Mouse (Mus musculus) small intestine, adult 2 months (tissue): ENCODE measurements at regions not wholly inside any gene's neighbourhood (a gene's known extent, or its start where the extent isn't known, plus 50 kb on each side); places are given as distances from the start of the nearest gene placed in this dataset.

ENCODE experiments used
- CTCF ChIP-seq: fragments of 200-500 bp; IDR thresholded peaks from 2 replicates; pipeline ENCODE4 v1.5.1; 2012; ENCODE audit warnings: low read depth, mild to moderate bottlenecking, control low read depth, inconsistent platforms, low read length, moderate library complexity, mixed read lengths; ENCODE audit not compliant: insufficient replicate concordance, insufficient read length; ENCODE audit errors: extremely low read depth
- POLR2A ChIP-seq: fragments of 200-500 bp; IDR thresholded peaks from 2 replicates; pipeline ENCODE4 v1.6.1; 2012; ENCODE audit warnings: low read depth, mild to moderate bottlenecking, control low read depth, inconsistent platforms, low read length, moderate library complexity

GRCm38 (mm10) chr8:26588841-26589240 is 388.3 kb upstream of the Zfp703 start:
- no peak for TF ChIP-seq CTCF
- no peak for TF ChIP-seq POLR2A
